Mouse (Mus musculus): ENCODE measurements at regions not wholly inside any gene's neighbourhood (a gene's known extent, or its start where the extent isn't known, plus 50 kb on each side); places are given as distances from the start of the nearest gene placed in this dataset.
"Not testable (repeated sequence)": the region's sequence is repeated elsewhere in the genome, so short reads cannot be mapped to it uniquely, and the experiment has no call there.

- no peak overlapping the region for H3K4me3 ChIP-seq (ENCODE audit: low read length)
- ATAC-seq (ENCODE audit: low read depth): no peak
- no peak overlapping the region for H3K27ac ChIP-seq (ENCODE audit: low read length)
- no peaks in the 10 kb centered on the region for H3K9me3 ChIP-seq (ENCODE audit: control insufficient read depth, low read length)
- H3K27me3 ChIP-seq (ENCODE audit: control insufficient read depth, insufficient read depth, low read depth, low read length): no peaks in the 10 kb centered on the region
- H3K36me3 ChIP-seq (ENCODE audit: control insufficient read depth, insufficient read depth, low read length): no peaks in the 10 kb centered on the region
- no peak overlapping the region for H3K9ac ChIP-seq (ENCODE audit: low read length)
- WGBS: 60% methylated on average over 3 of the region's 3 CpGs
- no peaks in the 10 kb centered on the region for H3K4me1 ChIP-seq (replicated peaks; ENCODE audit: control insufficient read depth, insufficient read depth, low read length)
- no peak overlapping the region for H3K4me2 ChIP-seq (ENCODE audit: low read depth, low read length)
Measured at GRCm38 (mm10) chr5:59996698-59997097, 1811.9 kb upstream of the G6pd2 start.

- H3K4me2 ChIP-seq (ENCODE audit: low read depth, low read length); H3K9ac ChIP-seq (ENCODE audit: low read length); H3K9me3 ChIP-seq (ENCODE audit: control insufficient read depth, low read length); H3K27ac ChIP-seq (ENCODE audit: low read length); H3K36me3 ChIP-seq (ENCODE audit: control insufficient read depth, insufficient read depth, low read length); H3K4me1 ChIP-seq (replicated peaks; ENCODE audit: control insufficient read depth, insufficient read depth, low read length); H3K4me3 ChIP-seq (ENCODE audit: low read length); H3K27me3 ChIP-seq (ENCODE audit: control insufficient read depth, insufficient read depth, low read depth, low read length): not testable (repeated sequence)
- peak; percentile 100 for ATAC-seq (ENCODE audit: low read depth)
- 86% methylated on average over 6 of the region's 7 CpGs for WGBS
Measured at GRCm38 (mm10) chr5:60042603-60043175, 1765.9 kb upstream of the G6pd2 start.

- Histone ChIP-seq H3K36me3 (ENCODE audit: control insufficient read depth, insufficient read depth, low read length) (no peaks in the 10 kb centered on the region), H3K4me3 (ENCODE audit: low read length) (no peak overlapping the region), H3K4me2 (ENCODE audit: low read depth, low read length) (no peak overlapping the region), H3K4me1 (replicated peaks; ENCODE audit: control insufficient read depth, insufficient read depth, low read length) (no peaks in the 10 kb centered on the region), H3K9me3 (ENCODE audit: control insufficient read depth, low read length) (no peaks in the 10 kb centered on the region), H3K27ac (ENCODE audit: low read length) (no peak overlapping the region), H3K9ac (ENCODE audit: low read length) (no peak overlapping the region), H3K27me3 (ENCODE audit: control insufficient read depth, insufficient read depth, low read depth, low read length) (no peaks in the 10 kb centered on the region)
- ATAC-seq (ENCODE audit: low read depth): no peak
- 83% methylated on average over 3 of the region's 3 CpGs for WGBS
Measured at GRCm38 (mm10) chr5:60049053-60049452, 1759.6 kb upstream of the G6pd2 start.

- H3K27me3 ChIP-seq (ENCODE audit: control insufficient read depth, insufficient read depth, low read depth, low read length): no peaks in the 10 kb centered on the region
- no peak overlapping the region for H3K9ac ChIP-seq (ENCODE audit: low read length)
- 58% methylated on average over 6 of the region's 6 CpGs for WGBS
- H3K4me3 ChIP-seq (ENCODE audit: low read length): no peak overlapping the region
- H3K4me2 ChIP-seq (ENCODE audit: low read depth, low read length): no peak overlapping the region
- no peaks in the 10 kb centered on the region for H3K36me3 ChIP-seq (ENCODE audit: control insufficient read depth, insufficient read depth, low read length)
- no peaks in the 10 kb centered on the region for H3K9me3 ChIP-seq (ENCODE audit: control insufficient read depth, low read length)
- ATAC-seq (ENCODE audit: low read depth): no peak
- H3K4me1 ChIP-seq (replicated peaks; ENCODE audit: control insufficient read depth, insufficient read depth, low read length): no peaks in the 10 kb centered on the region
- H3K27ac ChIP-seq (ENCODE audit: low read length): no peak overlapping the region
Measured at GRCm38 (mm10) chr5:60061178-60061577, 1747.4 kb upstream of the G6pd2 start.
